Mouse (Mus musculus): ENCODE results near the gene Thsd4. TPM values are rescaled to one million over a fixed set of nuclear protein-coding genes. Genes with fewer than 3 reads are reported as not detected.

Gene Thsd4
- total and polyA plus RNA-seq, 2 experiments: 0.70 to 0.92 TPM

- no peaks in the 10 kb centered on the region for H3K36me3 ChIP-seq (ENCODE audit: control insufficient read depth, insufficient read depth, low read length)
- H3K27me3 ChIP-seq (ENCODE audit: control insufficient read depth, insufficient read depth, low read length): no peaks in the 10 kb centered on the region
- WGBS: 65% methylated on average over 1 of the region's 1 CpGs
- no peak for DNase-seq (ENCODE audit: extremely low read depth, low read depth, low spot score)
- no peak overlapping the region for H3K9ac ChIP-seq (ENCODE audit: low read depth, low read length)
- H3K4me3 ChIP-seq (ENCODE audit: insufficient read depth, low read depth, low read length): no peak overlapping the region
- H3K27ac ChIP-seq (replicated peaks; ENCODE audit: insufficient read depth, low read depth, low read length): no peak overlapping the region
- H3K4me1 ChIP-seq (ENCODE audit: control insufficient read depth, insufficient read depth, low read length): no peaks in the 10 kb centered on the region
- H3K79me2 ChIP-seq (ENCODE audit: control insufficient read depth, insufficient read depth, low read length): no peaks in the 10 kb centered on the region
- TF ChIP-seq POLR2A (IDR thresholded peaks at IDR 0.05; ENCODE audit: extremely low read depth, insufficient read depth, low read length) (no peak), CTCF (IDR thresholded peaks at IDR 0.05; ENCODE audit: low read depth, low read length) (no peak)
Measured at GRCm38 (mm10) chr9:60077761-60078160, 444.1 kb downstream of the Thsd4 start.

- Histone ChIP-seq H3K27me3 (ENCODE audit: control insufficient read depth, insufficient read depth, low read length) (no peaks in the 10 kb centered on the region), H3K27ac (replicated peaks; ENCODE audit: insufficient read depth, low read depth, low read length) (no peak overlapping the region), H3K79me2 (ENCODE audit: control insufficient read depth, insufficient read depth, low read length) (no peaks in the 10 kb centered on the region), H3K9ac (ENCODE audit: low read depth, low read length) (no peak overlapping the region), H3K4me1 (ENCODE audit: control insufficient read depth, insufficient read depth, low read length) (no peaks in the 10 kb centered on the region), H3K4me3 (ENCODE audit: insufficient read depth, low read depth, low read length) (no peak overlapping the region), H3K36me3 (ENCODE audit: control insufficient read depth, insufficient read depth, low read length) (no peaks in the 10 kb centered on the region)
- TF ChIP-seq POLR2A (IDR thresholded peaks at IDR 0.05; ENCODE audit: extremely low read depth, insufficient read depth, low read length): no peak
- TF ChIP-seq CTCF (IDR thresholded peaks at IDR 0.05; ENCODE audit: low read depth, low read length): no peak
- 87% methylated on average over 4 of the region's 4 CpGs for WGBS
- no peak for DNase-seq (ENCODE audit: extremely low read depth, low read depth, low spot score)
Measured at GRCm38 (mm10) chr9:60076396-60076795, 445.4 kb downstream of the Thsd4 start.

GRCm38 (mm10) chr9:60071620-60072263 is 450.1 kb downstream of the Thsd4 start:
- Histone ChIP-seq H3K4me3 (ENCODE audit: insufficient read depth, low read depth, low read length) (no peak overlapping the region), H3K4me1 (ENCODE audit: control insufficient read depth, insufficient read depth, low read length) (no peaks in the 10 kb centered on the region), H3K27me3 (ENCODE audit: control insufficient read depth, insufficient read depth, low read length) (no peaks in the 10 kb centered on the region), H3K9ac (ENCODE audit: low read depth, low read length) (no peak overlapping the region), H3K27ac (replicated peaks; ENCODE audit: insufficient read depth, low read depth, low read length) (no peak overlapping the region), H3K79me2 (ENCODE audit: control insufficient read depth, insufficient read depth, low read length) (no peaks in the 10 kb centered on the region), H3K36me3 (ENCODE audit: control insufficient read depth, insufficient read depth, low read length) (no peaks in the 10 kb centered on the region)
- TF ChIP-seq POLR2A (IDR thresholded peaks at IDR 0.05; ENCODE audit: extremely low read depth, insufficient read depth, low read length) (no peak), CTCF (IDR thresholded peaks at IDR 0.05; ENCODE audit: low read depth, low read length) (no peak)
- DNase-seq (ENCODE audit: extremely low read depth, low read depth, low spot score): no peak
- WGBS: 59% methylated on average over 5 of the region's 5 CpGs

- no peak for DNase-seq (ENCODE audit: extremely low read depth, low read depth, low spot score)
- WGBS: 92% methylated on average over 8 of the region's 8 CpGs
- no peak for TF ChIP-seq POLR2A (IDR thresholded peaks at IDR 0.05; ENCODE audit: extremely low read depth, insufficient read depth, low read length)
- TF ChIP-seq CTCF (IDR thresholded peaks at IDR 0.05; ENCODE audit: low read depth, low read length): no peak
- no peak overlapping the region for H3K9ac ChIP-seq (ENCODE audit: low read depth, low read length)
- no peaks in the 10 kb centered on the region for H3K79me2 ChIP-seq (ENCODE audit: control insufficient read depth, insufficient read depth, low read length)
- H3K27me3 ChIP-seq (ENCODE audit: control insufficient read depth, insufficient read depth, low read length): no peaks in the 10 kb centered on the region
- H3K36me3 ChIP-seq (ENCODE audit: control insufficient read depth, insufficient read depth, low read length): no peaks in the 10 kb centered on the region
- H3K4me1 ChIP-seq (ENCODE audit: control insufficient read depth, insufficient read depth, low read length): no peaks in the 10 kb centered on the region
- no peak overlapping the region for H3K27ac ChIP-seq (replicated peaks; ENCODE audit: insufficient read depth, low read depth, low read length)
- no peak overlapping the region for H3K4me3 ChIP-seq (ENCODE audit: insufficient read depth, low read depth, low read length)
Measured at GRCm38 (mm10) chr9:60067241-60067640, 454.6 kb downstream of the Thsd4 start.

GRCm38 (mm10) chr9:60065184-60065583 is 456.7 kb downstream of the Thsd4 start:
- no peak for TF ChIP-seq CTCF (IDR thresholded peaks at IDR 0.05; ENCODE audit: low read depth, low read length)
- TF ChIP-seq POLR2A (IDR thresholded peaks at IDR 0.05; ENCODE audit: extremely low read depth, insufficient read depth, low read length): no peak
- WGBS: 81% methylated on average over 4 of the region's 4 CpGs
- H3K27ac ChIP-seq (replicated peaks; ENCODE audit: insufficient read depth, low read depth, low read length): no peak overlapping the region
- H3K27me3 ChIP-seq (ENCODE audit: control insufficient read depth, insufficient read depth, low read length): no peaks in the 10 kb centered on the region
- H3K4me3 ChIP-seq (ENCODE audit: insufficient read depth, low read depth, low read length): no peak overlapping the region
- no peaks in the 10 kb centered on the region for H3K4me1 ChIP-seq (ENCODE audit: control insufficient read depth, insufficient read depth, low read length)
- no peaks in the 10 kb centered on the region for H3K36me3 ChIP-seq (ENCODE audit: control insufficient read depth, insufficient read depth, low read length)
- H3K79me2 ChIP-seq (ENCODE audit: control insufficient read depth, insufficient read depth, low read length): no peaks in the 10 kb centered on the region
- no peak for DNase-seq (ENCODE audit: extremely low read depth, low read depth, low spot score)
- no peak overlapping the region for H3K9ac ChIP-seq (ENCODE audit: low read depth, low read length)

GRCm38 (mm10) chr9:60063191-60063720 is 458.6 kb downstream of the Thsd4 start:
- H3K9ac ChIP-seq (ENCODE audit: low read depth, low read length): no peak overlapping the region
- WGBS: 84% methylated on average over 4 of the region's 4 CpGs
- no peak overlapping the region for H3K4me3 ChIP-seq (ENCODE audit: insufficient read depth, low read depth, low read length)

More at GRCm38 (mm10) chr9:60063191-60063720, 458.6 kb downstream of the Thsd4 start:
- H3K36me3 ChIP-seq (ENCODE audit: control insufficient read depth, insufficient read depth, low read length): no peaks in the 10 kb centered on the region
- TF ChIP-seq POLR2A (IDR thresholded peaks at IDR 0.05; ENCODE audit: extremely low read depth, insufficient read depth, low read length): no peak
- no peak for TF ChIP-seq CTCF (IDR thresholded peaks at IDR 0.05; ENCODE audit: low read depth, low read length)
- no peak overlapping the region for H3K27ac ChIP-seq (replicated peaks; ENCODE audit: insufficient read depth, low read depth, low read length)
- no peaks in the 10 kb centered on the region for H3K27me3 ChIP-seq (ENCODE audit: control insufficient read depth, insufficient read depth, low read length)
- no peak for DNase-seq (ENCODE audit: extremely low read depth, low read depth, low spot score)
- H3K79me2 ChIP-seq (ENCODE audit: control insufficient read depth, insufficient read depth, low read length): no peaks in the 10 kb centered on the region
- no peaks in the 10 kb centered on the region for H3K4me1 ChIP-seq (ENCODE audit: control insufficient read depth, insufficient read depth, low read length)
